Mouse (Mus musculus): Measurements from ENCODE around the gene Copa.
A peak's percentile ranks its signal among the peaks of the same experiment; 100 is the strongest.

DNA sequence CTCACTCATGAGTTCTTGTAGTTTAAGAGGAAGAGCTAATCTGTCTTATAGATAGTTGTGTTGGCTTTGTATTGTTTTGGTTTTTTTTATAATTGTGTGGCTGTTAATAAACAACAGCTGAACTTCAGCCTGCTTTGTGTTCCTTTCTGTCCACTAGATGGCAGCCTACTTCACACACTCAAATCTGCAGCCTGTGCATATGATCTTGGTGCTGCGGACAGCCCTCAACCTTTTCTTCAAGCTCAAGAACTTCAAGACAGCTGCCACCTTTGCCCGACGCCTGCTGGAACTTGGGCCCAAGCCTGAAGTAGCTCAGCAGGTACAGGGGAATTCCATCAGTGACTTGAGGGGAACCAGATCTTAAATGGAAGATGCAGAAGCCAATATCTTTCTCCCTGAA is 37.4 kb downstream of the Copa start:
- TF ChIP-seq CTCF (IDR thresholded peaks at IDR 0.05) (peak; percentile 86), EP300 (IDR thresholded peaks at IDR 0.05) (no peak)

Data from lung, postnatal 0 days (tissue).